In genomic region chr2:157073378-157074052, GRCm38 (mm10) we compare ENCODE assay signal across 12 mouse cellular contexts. TPM values are rescaled to one million over a fixed set of nuclear protein-coding genes. Genes with fewer than 3 reads are reported as not detected.
DNase-seq lines count a peak whose midpoint lies in the region; ATAC-seq lines count a peak whose summit lies in the region.
"Had no signal": no experiment of that assay in that cellular context is flagged by ENCODE, and none has a peak within 500 bp of the region (broad histone marks: within the 10 kb centered on the region; RNA-seq: fewer than 3 reads in every experiment).

No protein-coding gene starts in this region.

- ATAC-seq in hindbrain, embryonic 15.5 days (ENCODE audit: low FRiP score, low read depth): no peak
- no peak for ATAC-seq in frontal cortex, adult (ENCODE audit: low TSS enrichment)

- 59% methylated on average over 9 of the region's 9 CpGs for WGBS in heart, embryonic 10.5 days
- 68% methylated on average over 9 of the region's 9 CpGs for WGBS in hindbrain, embryonic 15.5 days

- H3K4me2 ChIP-seq in hindbrain, embryonic 15.5 days: peak overlapping the region; percentile 87; the same call in 1 of the 2 replicates

- H3K4me3 ChIP-seq in heart, embryonic 10.5 days: no peak overlapping the region
- H3K4me3 ChIP-seq in hindbrain, embryonic 15.5 days: no peak overlapping the region

- H3K9ac ChIP-seq in hindbrain, embryonic 15.5 days: no peak overlapping the region
- H3K9ac ChIP-seq: liver, embryonic 14.5 days had no signal

- no peak for DNase-seq in heart, embryonic 10.5 days (ENCODE audit: low spot score)
- DNase-seq in heart, postnatal 10 days: no peak
- DNase-seq in 3134 (ENCODE audit: extremely low read depth, insufficient read length, low spot score): peak; percentile 47
- DNase-seq in cerebellum, adult 9-11 months: peak; percentile 63
- DNase-seq in ovary, postnatal 10 days (ENCODE audit: low spot score): no peak
- no peak for DNase-seq in left cerebral cortex, postnatal 4 days

- 0 out of 2 replicates have a peak overlapping the region, but pooled peaks have one; percentile 0 for H3K27ac ChIP-seq in heart, embryonic 10.5 days
- 0 out of 2 replicates have a peak overlapping the region, but pooled peaks have one; percentile 49 for H3K27ac ChIP-seq in hindbrain, embryonic 15.5 days (replicated peaks)
- H3K27ac ChIP-seq: liver, embryonic 14.5 days had no signal

- peaks cover 99% of the 10 kb centered on the region for H3K4me1 ChIP-seq in heart, embryonic 10.5 days
- H3K4me1 ChIP-seq in hindbrain, embryonic 15.5 days (replicated peaks): peaks cover 93% of the 10 kb centered on the region

- H3K9me3 ChIP-seq in heart, embryonic 10.5 days: no peaks in the 10 kb centered on the region
- no peaks in the 10 kb centered on the region for H3K9me3 ChIP-seq in hindbrain, embryonic 15.5 days

- no peaks in the 10 kb centered on the region for H3K27me3 ChIP-seq in heart, embryonic 10.5 days (ENCODE audit: insufficient read depth, poor library complexity, severe bottlenecking)
- no peaks in the 10 kb centered on the region for H3K27me3 ChIP-seq in hindbrain, embryonic 15.5 days

- H3K36me3 ChIP-seq in heart, embryonic 10.5 days: peaks cover 24% of the 10 kb centered on the region
- H3K36me3 ChIP-seq in hindbrain, embryonic 15.5 days: 0 out of 2 replicates have a peak, but pooled peaks cover 4% of the 10 kb centered on the region
- H3K36me3 ChIP-seq: G1E had no signal

- intact Hi-C loops in heart, postnatal 10 days (cut with DNase I): loop anchor here (10.0 kb wide), 1 partner anchor 349 kb away; no protein-coding TSS in a partner anchor
- intact Hi-C loops in left cerebral cortex, postnatal 4 days (cut with DNase I): no loop called here

RNA-seq across cellular contexts. Expression of gene Soga1, which starts 5.5 kb away (rescaled TPM):
- 2.2 and 3.9 TPM in 2 replicates for polyA plus RNA-seq in heart, embryonic 10.5 days (2016; fragmentation: Nextera tagmentation; extraction: Ambion mirVana)
- 10 to 100 TPM; 33.3 to 34.6 TPM for total RNA-seq in heart, postnatal 10 days (2021)
- polyA plus RNA-seq in hindbrain, embryonic 15.5 days (2015; fragmentation: Nextera tagmentation; extraction: Ambion mirVana): 5.2 and 6.3 TPM in 2 replicates
- 100 to 1,000 TPM; 104 to 108 TPM for total RNA-seq in left cerebral cortex, postnatal 4 days (2021)

RNA-seq across cellular contexts. Expression of gene Tldc2, which starts 13.3 kb away (rescaled TPM):
- not detected in 2 replicates for polyA plus RNA-seq in heart, embryonic 10.5 days (2016; fragmentation: Nextera tagmentation; extraction: Ambion mirVana)
- not detected for total RNA-seq in heart, postnatal 10 days (2021)
- polyA plus RNA-seq in hindbrain, embryonic 15.5 days (2015; fragmentation: Nextera tagmentation; extraction: Ambion mirVana): not detected in 2 replicates
- not detected for total RNA-seq in left cerebral cortex, postnatal 4 days (2021)
- total RNA-seq: G1E had no signal
- polyA plus RNA-seq: brain, embryonic 14.5 days; G1E; liver, embryonic 14.5 days; stomach, embryonic 14.5 days had no signal

Comparison
In these comparisons a context has a peak if more than half of its experiments do, and no peak if none do; other contexts are left out.
1. DNase-seq: peak in 3134 (single experiment) and cerebellum, adult 9-11 months (single experiment); none in heart, embryonic 10.5 days (single experiment), heart, postnatal 10 days (0 of 2), ovary, postnatal 10 days (single experiment) and left cerebral cortex, postnatal 4 days (single experiment).